Mouse (Mus musculus) intestine, embryonic 14.5 days (tissue): ENCODE measurements around the gene Capn5. TPM values are rescaled to one million over a fixed set of nuclear protein-coding genes. Genes with fewer than 3 reads are reported as not detected.

Experiments
- ATAC-seq: fragments of 200-750 bp; cut with Nextera tagmentation; replicated peaks from 2 replicates; pipeline ENCODE4 v1.8.0; 2017; ENCODE audit warnings: low read depth, moderate number of reproducible peaks, moderate TSS enrichment, moderate library complexity; ENCODE audit not compliant: low FRiP score, low TSS enrichment
- DNase-seq: peaks from one replicate; pipeline ENCODE4 v3.0.0-alpha.2; 2018; ENCODE audit warnings: low spot score
- H3K27ac ChIP-seq: fragments of 300-500 bp; sonication (generic); 2 replicates; pipeline ENCODE4 v1.5.1; 2014; ENCODE audit warnings: low read depth, mild to moderate bottlenecking, control low read depth
- H3K27me3 ChIP-seq: fragments of 300-500 bp; sonication (generic); replicated peaks from 2 replicates; pipeline ENCODE4 v1.6.1; 2014; ENCODE audit warnings: low read length, control low read depth; ENCODE audit not compliant: control insufficient read depth, insufficient read depth
- H3K36me3 ChIP-seq: fragments of 300-500 bp; sonication (generic); 2 replicates; pipeline ENCODE4 v1.6.1; 2014; ENCODE audit warnings: low read length, control low read depth; ENCODE audit not compliant: control insufficient read depth, insufficient read depth
- H3K4me1 ChIP-seq: fragments of 300-500 bp; sonication (generic); replicated peaks from 2 replicates; pipeline ENCODE4 v1.6.1; 2014; ENCODE audit warnings: low read length, control low read depth, mixed read lengths; ENCODE audit not compliant: control insufficient read depth, insufficient read depth
- H3K4me2 ChIP-seq: fragments of 300-500 bp; sonication (generic); 2 replicates; pipeline ENCODE4 v1.6.1; 2014; ENCODE audit warnings: low read length
- H3K4me3 ChIP-seq: fragments of 300-500 bp; sonication (generic); 2 replicates; pipeline ENCODE4 v1.5.1; 2014; ENCODE audit warnings: low read depth, low read length, control low read depth, mixed read lengths
- H3K9ac ChIP-seq: fragments of 300-500 bp; sonication (generic); 2 replicates; pipeline ENCODE4 v1.6.1; 2014; ENCODE audit warnings: mild to moderate bottlenecking, low read length
- H3K9me3 ChIP-seq: fragments of 300-500 bp; sonication (generic); 2 replicates; pipeline ENCODE4 v1.6.1; 2016; ENCODE audit warnings: low read length, control low read depth; ENCODE audit not compliant: control insufficient read depth
- WGBS: fragments of 180-500 bp; shearing (Covaris S2); extraction: QIAGEN DNeasy Blood & Tissue Kit; methylation state at CpG from one replicate; pipeline ENCODE4 v1.1.7; 2014; 5-methylcytosine and 5-hydroxymethylcytosine counted together
- polyA plus RNA-seq: library from polyadenylated mRNA; unstranded; fragments of >200 nt; fragmentation: Nextera tagmentation; extraction: Ambion mirVana; gene quantifications from 2 replicates; pipeline ENCODE4 v1.2.1, GENCODE M21; 2014

Gene Capn5
- polyA plus RNA-seq, 1 experiment from 2014 or later = 6.1 TPM

GRCm38 (mm10) chr7:98186637-98187036 is 8.6 kb upstream of the Capn5 start:
- Histone ChIP-seq H3K9ac (no peak overlapping the region), H3K36me3 (no peaks in the 10 kb centered on the region), H3K4me2 (no peak overlapping the region), H3K4me3 (no peak overlapping the region), H3K27ac (no peak overlapping the region), H3K27me3 (0 out of 2 replicates have a peak, but pooled peaks cover 3% of the 10 kb centered on the region), H3K9me3 (no peaks in the 10 kb centered on the region), H3K4me1 (no peaks in the 10 kb centered on the region)
- DNase-seq = no peak
- 71% methylated on average over 8 of the region's 8 CpGs for WGBS
- no peak for ATAC-seq

- H3K4me3 ChIP-seq = no peak overlapping the region
- H3K4me1 ChIP-seq = no peaks in the 10 kb centered on the region
- no peaks in the 10 kb centered on the region for H3K27me3 ChIP-seq
- H3K9me3 ChIP-seq = no peaks in the 10 kb centered on the region
- no peaks in the 10 kb centered on the region for H3K36me3 ChIP-seq
- H3K4me2 ChIP-seq = no peak overlapping the region
- DNase-seq (no peak), ATAC-seq (no peak)
- 86% methylated on average over 6 of the region's 6 CpGs for WGBS
- H3K9ac ChIP-seq = no peak overlapping the region
- H3K27ac ChIP-seq = no peak overlapping the region
Observed at GRCm38 (mm10) chr7:98185326-98185725, 7.3 kb upstream of the Capn5 start.

GRCm38 (mm10) chr7:98178560-98179231 is 622 bp upstream of the Capn5 start:
- peak overlapping the region; percentile 82 for H3K4me3 ChIP-seq
- H3K4me2 ChIP-seq = peak overlapping the region; percentile 76
- peak overlapping the region; percentile 76 for H3K27ac ChIP-seq
- H3K9me3 ChIP-seq = no peaks in the 10 kb centered on the region
- no peaks in the 10 kb centered on the region for H3K27me3 ChIP-seq
- ATAC-seq (peak; percentile 45), DNase-seq (no peak)
- 80% methylated on average over 5 of the region's 5 CpGs for WGBS
- H3K4me1 ChIP-seq = peaks cover 3% of the 10 kb centered on the region; the same call in 1 of the 2 replicates
- peak overlapping the region; percentile 55 for H3K9ac ChIP-seq
- H3K36me3 ChIP-seq = no peaks in the 10 kb centered on the region

- ATAC-seq = no peak
- peak; percentile 60 for DNase-seq
- H3K9ac ChIP-seq = peak overlapping the region; percentile 55
- peak overlapping the region; percentile 82 for H3K4me3 ChIP-seq
- H3K27ac ChIP-seq = no peak overlapping the region; the same call in 1 of the 2 replicates
- H3K4me1 ChIP-seq = peaks cover 3% of the 10 kb centered on the region; the same call in 1 of the 2 replicates
- no peaks in the 10 kb centered on the region for H3K27me3 ChIP-seq
- no peaks in the 10 kb centered on the region for H3K36me3 ChIP-seq
- H3K4me2 ChIP-seq = peak overlapping the region; percentile 76
- no peaks in the 10 kb centered on the region for H3K9me3 ChIP-seq
- 8% methylated on average over 9 of the region's 9 CpGs for WGBS
Observed at GRCm38 (mm10) chr7:98177566-98177928, 527 bp downstream of the Capn5 start.

- DNase-seq = no peak
- ATAC-seq = no peak
- peak overlapping the region; percentile 82; the same call in 1 of the 2 replicates for H3K4me3 ChIP-seq
- peak overlapping the region; percentile 76 for H3K4me2 ChIP-seq
- no peak overlapping the region for H3K9ac ChIP-seq
- no peaks in the 10 kb centered on the region for H3K27me3 ChIP-seq
- peaks cover 3% of the 10 kb centered on the region; the same call in 1 of the 2 replicates for H3K4me1 ChIP-seq
- WGBS = 58% methylated on average over 2 of the region's 2 CpGs
- no peaks in the 10 kb centered on the region for H3K36me3 ChIP-seq
- H3K27ac ChIP-seq = no peak overlapping the region
- no peaks in the 10 kb centered on the region for H3K9me3 ChIP-seq
Observed at GRCm38 (mm10) chr7:98177071-98177485, 996 bp downstream of the Capn5 start.

GRCm38 (mm10) chr7:98176322-98177070 is 1.6 kb downstream of the Capn5 start:
- Histone ChIP-seq H3K9me3 (no peaks in the 10 kb centered on the region), H3K4me2 (peak overlapping the region; percentile 76), H3K36me3 (no peaks in the 10 kb centered on the region), H3K4me3 (peak overlapping the region; percentile 8; the same call in 1 of the 2 replicates), H3K27ac (no peak overlapping the region), H3K4me1 (peaks cover 3% of the 10 kb centered on the region; the same call in 1 of the 2 replicates), H3K27me3 (no peaks in the 10 kb centered on the region), H3K9ac (no peak overlapping the region)
- ATAC-seq (no peak), DNase-seq (no peak)
- WGBS = 66% methylated on average over 8 of the region's 8 CpGs

GRCm38 (mm10) chr7:98174883-98175755 is 3.0 kb downstream of the Capn5 start:
- Histone ChIP-seq H3K4me2 (no peak overlapping the region), H3K4me1 (peaks cover 3% of the 10 kb centered on the region; the same call in 1 of the 2 replicates), H3K36me3 (no peaks in the 10 kb centered on the region), H3K9ac (no peak overlapping the region), H3K27me3 (no peaks in the 10 kb centered on the region), H3K9me3 (no peaks in the 10 kb centered on the region), H3K27ac (no peak overlapping the region), H3K4me3 (no peak overlapping the region)
- WGBS = 70% methylated on average over 4 of the region's 4 CpGs
- ATAC-seq (no peak), DNase-seq (no peak)

- Histone ChIP-seq H3K4me2 (no peak overlapping the region), H3K36me3 (no peaks in the 10 kb centered on the region), H3K27ac (no peak overlapping the region), H3K4me3 (no peak overlapping the region), H3K4me1 (peaks cover under 1% of the 10 kb centered on the region; the same call in 1 of the 2 replicates), H3K27me3 (no peaks in the 10 kb centered on the region), H3K9ac (no peak overlapping the region), H3K9me3 (no peaks in the 10 kb centered on the region)
- WGBS = 40% methylated on average over 4 of the region's 4 CpGs
- no peak for DNase-seq
- no peak for ATAC-seq
Observed at GRCm38 (mm10) chr7:98173408-98173807, 4.7 kb downstream of the Capn5 start.
